Mouse (Mus musculus) liver, embryonic 15.5 days (tissue): ENCODE data around the gene Fgd6. TPM values are rescaled to one million over a fixed set of nuclear protein-coding genes. Genes with fewer than 3 reads are reported as not detected.
A peak's percentile ranks its signal among the peaks of the same experiment; 100 is the strongest.

Experiments
- ATAC-seq: fragments of 200-750 bp; cut with Nextera tagmentation; 2 replicates; pipeline ENCODE4 v1.8.0; 2017; ENCODE audit warnings: moderate number of reproducible peaks, mild to moderate bottlenecking, moderate library complexity; ENCODE audit not compliant: insufficient read depth
- H3K27ac ChIP-seq: fragments of 300-500 bp; sonication (generic); replicated peaks from 2 replicates; pipeline ENCODE4 v1.5.1; 2015; ENCODE audit warnings: mild to moderate bottlenecking, inconsistent platforms
- H3K27me3 ChIP-seq: fragments of 300-500 bp; sonication (generic); 2 replicates; pipeline ENCODE4 v1.6.1; 2015; ENCODE audit warnings: mild to moderate bottlenecking, inconsistent platforms
- H3K36me3 ChIP-seq: fragments of 300-500 bp; sonication (generic); replicated peaks from 2 replicates; pipeline ENCODE4 v1.6.1; 2015; ENCODE audit warnings: moderate library complexity, mild to moderate bottlenecking, inconsistent platforms
- H3K4me1 ChIP-seq: fragments of 300-500 bp; sonication (generic); replicated peaks from 2 replicates; pipeline ENCODE4 v1.6.1; 2015; ENCODE audit warnings: inconsistent platforms
- H3K4me2 ChIP-seq: fragments of 300-500 bp; sonication (generic); 2 replicates; pipeline ENCODE4 v1.6.1; 2015; ENCODE audit warnings: moderate library complexity, mild to moderate bottlenecking, inconsistent platforms
- H3K4me3 ChIP-seq: fragments of 300-500 bp; sonication (generic); replicated peaks from 2 replicates; pipeline ENCODE4 v1.5.1; 2015; ENCODE audit warnings: mild to moderate bottlenecking, inconsistent platforms
- H3K9ac ChIP-seq: fragments of 300-500 bp; sonication (generic); 2 replicates; pipeline ENCODE4 v1.6.1; 2015; ENCODE audit warnings: moderate library complexity, mild to moderate bottlenecking, inconsistent platforms
- H3K9me3 ChIP-seq: fragments of 300-500 bp; sonication (generic); replicated peaks from 2 replicates; pipeline ENCODE4 v1.6.1; 2016; ENCODE audit warnings: inconsistent platforms
- WGBS: fragments of 180-500 bp; shearing (Covaris S2); methylation state at CpG from one replicate; pipeline ENCODE4 v1.1.7; 2015; ENCODE audit warnings: mixed read lengths; ENCODE audit not compliant: insufficient replicate concordance; 5-methylcytosine and 5-hydroxymethylcytosine counted together
- polyA plus RNA-seq: library from polyadenylated mRNA; unstranded; fragments of >200 nt; fragmentation: Nextera tagmentation; extraction: Ambion mirVana; gene quantifications from 2 replicates; pipeline ENCODE4 v1.2.1, GENCODE M21; 2015

Gene Fgd6
- polyA plus RNA-seq, 1 experiment from 2014 or later: 2.8 TPM

- H3K27ac ChIP-seq: peak overlapping the region; percentile 76
- peaks cover 9% of the 10 kb centered on the region for H3K36me3 ChIP-seq
- peak; percentile 80 for ATAC-seq
- no peaks in the 10 kb centered on the region for H3K27me3 ChIP-seq
- peak overlapping the region; percentile 41; the same call in 1 of the 2 replicates for H3K4me2 ChIP-seq
- peaks cover 41% of the 10 kb centered on the region for H3K4me1 ChIP-seq
- H3K9me3 ChIP-seq: no peaks in the 10 kb centered on the region
- peak overlapping the region; percentile 4; the same call in 1 of the 2 replicates for H3K9ac ChIP-seq
- WGBS: 27% methylated on average over 3 of the region's 3 CpGs
- H3K4me3 ChIP-seq: no peak overlapping the region
Measured at GRCm38 (mm10) chr10:94097081-94097845, 61.5 kb downstream of the Fgd6 start.

GRCm38 (mm10) chr10:94098100-94098499, 62.3 kb downstream of the Fgd6 start:
- Histone ChIP-seq H3K27ac (peak overlapping the region; percentile 76), H3K36me3 (peaks cover 9% of the 10 kb centered on the region; the same call in 1 of the 2 replicates), H3K27me3 (no peaks in the 10 kb centered on the region), H3K9me3 (no peaks in the 10 kb centered on the region), H3K4me1 (peaks cover 41% of the 10 kb centered on the region), H3K4me2 (no peak overlapping the region), H3K9ac (no peak overlapping the region), H3K4me3 (no peak overlapping the region)
- 54% methylated on average over 3 of the region's 3 CpGs for WGBS
- no peak for ATAC-seq

- H3K9me3 ChIP-seq: no peaks in the 10 kb centered on the region
- H3K36me3 ChIP-seq: peaks cover 36% of the 10 kb centered on the region
- H3K27me3 ChIP-seq: no peaks in the 10 kb centered on the region
- no peak overlapping the region for H3K9ac ChIP-seq
- ATAC-seq: no peak
- peaks cover 19% of the 10 kb centered on the region for H3K4me1 ChIP-seq
- WGBS: 68% methylated on average over 10 of the region's 10 CpGs
- H3K4me2 ChIP-seq: no peak overlapping the region
- no peak overlapping the region for H3K4me3 ChIP-seq
- no peak overlapping the region for H3K27ac ChIP-seq
Measured at GRCm38 (mm10) chr10:94105498-94105897, 69.7 kb downstream of the Fgd6 start.

- peaks cover 34% of the 10 kb centered on the region for H3K36me3 ChIP-seq
- H3K4me2 ChIP-seq: no peak overlapping the region
- H3K4me3 ChIP-seq: no peak overlapping the region
- H3K27ac ChIP-seq: no peak overlapping the region
- peak; percentile 56 for ATAC-seq
- 11% methylated on average over 4 of the region's 4 CpGs for WGBS
- no peaks in the 10 kb centered on the region for H3K27me3 ChIP-seq
- H3K9ac ChIP-seq: no peak overlapping the region
- H3K4me1 ChIP-seq: peaks cover 10% of the 10 kb centered on the region; the same call in 1 of the 2 replicates
- no peaks in the 10 kb centered on the region for H3K9me3 ChIP-seq
Measured at GRCm38 (mm10) chr10:94107168-94107567, 71.4 kb downstream of the Fgd6 start.

- Histone ChIP-seq H3K27me3 (no peaks in the 10 kb centered on the region), H3K9ac (no peak overlapping the region), H3K36me3 (peaks cover 34% of the 10 kb centered on the region), H3K4me2 (no peak overlapping the region), H3K4me3 (no peak overlapping the region), H3K27ac (no peak overlapping the region), H3K4me1 (peaks cover 10% of the 10 kb centered on the region; the same call in 1 of the 2 replicates), H3K9me3 (no peaks in the 10 kb centered on the region)
- ATAC-seq: no peak
- 71% methylated on average over 7 of the region's 7 CpGs for WGBS
Measured at GRCm38 (mm10) chr10:94107607-94108006, 71.8 kb downstream of the Fgd6 start.

- Histone ChIP-seq H3K36me3 (peaks cover 25% of the 10 kb centered on the region), H3K4me1 (peaks cover 10% of the 10 kb centered on the region; the same call in 1 of the 2 replicates), H3K4me3 (no peak overlapping the region), H3K9me3 (no peaks in the 10 kb centered on the region), H3K27ac (no peak overlapping the region), H3K27me3 (no peaks in the 10 kb centered on the region), H3K9ac (no peak overlapping the region), H3K4me2 (no peak overlapping the region)
- no peak for ATAC-seq
- WGBS: 64% methylated on average over 6 of the region's 6 CpGs
Measured at GRCm38 (mm10) chr10:94108791-94109190, 73.0 kb downstream of the Fgd6 start.

- H3K36me3 ChIP-seq: peaks cover 10% of the 10 kb centered on the region
- H3K9me3 ChIP-seq: no peaks in the 10 kb centered on the region
- 80% methylated on average over 9 of the region's 9 CpGs for WGBS
- H3K4me2 ChIP-seq: no peak overlapping the region
- H3K9ac ChIP-seq: no peak overlapping the region
- peaks cover 21% of the 10 kb centered on the region for H3K4me1 ChIP-seq
- no peak overlapping the region for H3K27ac ChIP-seq
- H3K27me3 ChIP-seq: no peaks in the 10 kb centered on the region
- no peak overlapping the region for H3K4me3 ChIP-seq
- no peak for ATAC-seq
Measured at GRCm38 (mm10) chr10:94110834-94111754, 75.3 kb downstream of the Fgd6 start.

- Histone ChIP-seq H3K27me3 (no peaks in the 10 kb centered on the region), H3K9me3 (no peaks in the 10 kb centered on the region), H3K9ac (no peak overlapping the region), H3K4me2 (no peak overlapping the region), H3K4me3 (no peak overlapping the region), H3K36me3 (peaks cover 9% of the 10 kb centered on the region), H3K4me1 (peaks cover 16% of the 10 kb centered on the region), H3K27ac (no peak overlapping the region)
- no peak for ATAC-seq
- WGBS: 64% methylated on average over 3 of the region's 3 CpGs
Measured at GRCm38 (mm10) chr10:94112207-94112606, 76.4 kb downstream of the Fgd6 start.

- Histone ChIP-seq H3K36me3 (peaks cover 6% of the 10 kb centered on the region; the same call in 1 of the 2 replicates), H3K4me1 (peaks cover 15% of the 10 kb centered on the region), H3K27me3 (no peaks in the 10 kb centered on the region), H3K4me2 (peak overlapping the region; percentile 20), H3K9me3 (no peaks in the 10 kb centered on the region), H3K9ac (no peak overlapping the region), H3K27ac (peak overlapping the region; percentile 29; the same call in 1 of the 2 replicates), H3K4me3 (no peak overlapping the region)
- 23% methylated on average over 6 of the region's 6 CpGs for WGBS
- ATAC-seq: peak; percentile 62
Measured at GRCm38 (mm10) chr10:94115893-94116599, 80.2 kb downstream of the Fgd6 start.

- peaks cover 15% of the 10 kb centered on the region for H3K4me1 ChIP-seq
- no peaks in the 10 kb centered on the region for H3K9me3 ChIP-seq
- ATAC-seq: no peak
- H3K9ac ChIP-seq: no peak overlapping the region
- no peak overlapping the region for H3K4me3 ChIP-seq
- peaks cover 12% of the 10 kb centered on the region; the same call in 1 of the 2 replicates for H3K36me3 ChIP-seq
- no peaks in the 10 kb centered on the region for H3K27me3 ChIP-seq
- H3K4me2 ChIP-seq: no peak overlapping the region
- WGBS: 77% methylated on average over 12 of the region's 12 CpGs
- no peak overlapping the region for H3K27ac ChIP-seq
Measured at GRCm38 (mm10) chr10:94116781-94117340, 81.1 kb downstream of the Fgd6 start.
